Mouse (Mus musculus): Measurements from ENCODE around the gene Plcb1.

The Plcb1 gene

DNA sequence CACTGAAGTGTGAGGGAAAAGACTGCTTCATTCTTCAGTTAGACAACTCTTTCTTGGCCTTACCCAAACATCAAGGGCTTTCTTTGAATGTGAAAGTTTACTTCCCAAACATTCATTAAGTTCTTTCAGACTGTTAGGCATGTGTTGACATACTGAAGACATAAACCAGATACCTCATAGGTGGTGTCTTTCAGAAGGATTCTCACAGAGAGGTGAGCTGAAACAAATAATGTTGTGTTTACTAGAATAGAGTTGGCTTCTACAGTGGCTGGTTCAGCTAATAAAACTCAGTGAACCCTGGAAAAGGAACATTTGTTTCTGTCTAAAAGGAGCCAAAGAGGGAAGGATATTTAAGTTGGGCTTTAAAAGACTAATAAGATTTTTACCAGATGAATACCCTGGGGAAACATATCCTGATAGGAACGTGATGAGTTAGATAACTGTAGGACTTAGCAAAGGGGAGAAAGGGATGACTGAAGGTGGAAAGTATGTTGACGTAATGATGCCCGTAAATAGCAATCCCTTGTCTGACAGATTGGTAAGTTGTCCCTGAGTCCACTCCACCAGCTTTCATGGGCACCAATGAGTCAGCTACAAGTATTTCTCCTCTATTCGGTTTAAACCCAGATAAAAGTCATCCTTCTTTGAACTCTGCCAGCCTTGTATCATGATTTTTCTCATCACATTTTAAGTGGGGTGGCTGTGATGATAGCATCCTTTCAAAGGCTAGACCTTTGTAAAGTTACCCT, 265.8 kb downstream of the Plcb1 start:
- DNase-seq (ENCODE audit: extremely low spot score, low read depth, low spot score): no peak

- no peak for DNase-seq (ENCODE audit: extremely low spot score, low read depth, low spot score)
Observed at GRCm38 (mm10) chr2:135053391-135053790, 267.5 kb downstream of the Plcb1 start.

DNA sequence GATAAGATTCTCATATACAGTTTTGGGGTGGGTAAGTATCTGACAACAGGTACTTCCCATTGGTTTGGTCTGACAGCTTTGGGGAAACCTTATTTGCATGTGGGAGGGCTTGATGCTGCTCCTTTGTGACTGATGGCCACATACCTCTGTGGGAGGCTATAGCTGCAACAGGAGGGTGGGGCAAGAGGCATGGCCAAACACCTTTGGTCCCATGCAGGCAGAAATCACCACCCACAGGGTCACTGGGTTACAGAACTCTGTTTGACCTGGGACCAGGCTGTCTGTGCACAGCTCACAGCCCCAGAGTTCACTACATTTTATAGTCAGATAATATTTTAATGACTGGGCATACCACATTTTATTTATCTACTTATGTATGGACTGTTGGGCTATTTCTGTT, 281.6 kb downstream of the Plcb1 start:
- DNase-seq (ENCODE audit: extremely low spot score, low read depth, low spot score): no peak

DNA sequence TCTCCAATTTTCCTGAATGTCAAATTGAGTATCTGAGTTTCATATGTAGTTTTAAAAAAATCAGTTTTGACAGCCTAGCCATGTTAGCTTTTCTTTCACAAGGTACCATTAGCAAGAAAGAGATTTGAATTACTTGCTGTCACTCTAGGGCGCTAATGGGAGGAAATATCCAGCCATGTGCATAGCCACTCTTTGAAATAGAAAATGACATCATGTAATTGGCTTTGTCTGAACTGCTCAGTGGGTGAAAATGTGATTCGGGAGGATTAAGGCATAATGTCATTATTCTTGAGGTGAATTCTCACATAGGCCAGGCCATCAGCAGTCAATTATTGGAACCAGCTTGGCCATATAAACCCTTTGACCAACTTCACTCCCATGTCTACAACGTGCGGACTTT, 285.5 kb downstream of the Plcb1 start:
- no peak for DNase-seq (ENCODE audit: extremely low spot score, low read depth, low spot score)

DNA sequence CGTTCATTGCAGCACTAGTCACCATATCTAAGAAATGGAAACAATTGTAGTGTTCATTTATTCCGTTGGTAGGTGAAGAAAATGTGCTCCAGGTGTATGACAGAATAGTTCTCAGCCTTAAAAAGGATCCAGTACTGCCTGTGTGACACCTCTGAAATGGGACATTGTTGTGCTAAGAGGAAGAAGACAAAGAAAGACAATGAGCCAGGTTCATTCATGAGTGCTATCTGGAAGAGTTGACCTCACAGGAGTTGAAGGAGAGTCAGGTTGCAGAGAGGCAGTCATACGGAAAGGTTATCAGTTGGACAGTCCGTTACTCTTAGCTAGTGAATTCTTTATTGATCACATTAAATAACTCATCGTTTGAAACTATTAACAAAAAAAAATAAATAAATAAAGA, 286.6 kb downstream of the Plcb1 start:
- no peak for DNase-seq (ENCODE audit: extremely low spot score, low read depth, low spot score)

- DNase-seq (ENCODE audit: extremely low spot score, low read depth, low spot score): no peak
Observed at GRCm38 (mm10) chr2:135073014-135073413, 287.1 kb downstream of the Plcb1 start.

GRCm38 (mm10) chr2:135075375-135075774, 289.5 kb downstream of the Plcb1 start:
- no peak for DNase-seq (ENCODE audit: extremely low spot score, low read depth, low spot score)

- no peak for DNase-seq (ENCODE audit: extremely low spot score, low read depth, low spot score)
Observed at GRCm38 (mm10) chr2:135092588-135093162, 306.8 kb downstream of the Plcb1 start.

GRCm38 (mm10) chr2:135101292-135101691, 315.4 kb downstream of the Plcb1 start:
- DNase-seq (ENCODE audit: extremely low spot score, low read depth, low spot score): no peak

DNA sequence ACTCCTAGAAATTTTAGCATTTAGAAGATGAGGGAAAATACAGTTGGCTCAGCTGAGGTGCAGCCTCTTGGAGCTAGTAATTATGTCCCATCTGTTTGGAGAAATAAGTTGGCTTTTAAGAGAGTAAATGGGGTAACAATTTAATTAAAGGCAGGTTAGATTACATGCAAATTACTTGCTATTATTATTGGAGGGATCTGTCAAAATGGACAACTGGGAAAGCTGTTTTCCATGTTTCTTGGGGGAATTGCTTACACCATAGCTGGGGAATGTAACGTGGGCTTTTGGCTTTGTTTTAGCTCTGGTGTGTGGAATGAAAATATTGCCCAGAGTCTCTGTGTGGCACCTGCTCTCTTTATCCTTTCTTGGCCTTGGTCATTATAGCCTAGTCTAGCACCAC, 316.1 kb downstream of the Plcb1 start:
- no peak for DNase-seq (ENCODE audit: extremely low spot score, low read depth, low spot score)

DNA sequence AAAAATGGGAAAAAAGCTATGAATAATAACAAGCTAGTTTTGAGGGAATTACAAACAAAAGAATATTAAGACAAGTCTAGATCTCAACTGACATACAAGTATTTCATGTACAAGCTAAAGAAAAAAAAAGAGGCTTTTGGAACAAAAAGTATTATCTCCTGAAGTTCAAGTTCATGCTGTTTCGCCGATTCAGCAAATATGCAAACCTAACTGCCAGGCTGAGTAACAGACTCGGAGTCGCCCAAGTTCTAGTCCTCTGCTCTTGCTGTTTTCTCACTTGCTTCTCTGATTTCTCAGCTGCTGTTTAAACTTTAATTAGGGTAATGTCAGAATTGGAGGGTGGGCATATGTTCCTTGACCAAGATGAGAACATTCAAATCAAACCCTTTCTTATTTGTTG, 320.8 kb downstream of the Plcb1 start:
- no peak for DNase-seq (ENCODE audit: extremely low spot score, low read depth, low spot score)

GRCm38 (mm10) chr2:135108607-135109006, 322.7 kb downstream of the Plcb1 start:
- no peak for DNase-seq (ENCODE audit: extremely low spot score, low read depth, low spot score)

- no peak for DNase-seq (ENCODE audit: extremely low spot score, low read depth, low spot score)
Observed at GRCm38 (mm10) chr2:135114501-135115128, 328.7 kb downstream of the Plcb1 start.

- DNase-seq (ENCODE audit: extremely low spot score, low read depth, low spot score): no peak
Observed at GRCm38 (mm10) chr2:135123057-135123456, 337.2 kb downstream of the Plcb1 start.

GRCm38 (mm10) chr2:135123695-135124343, 338.0 kb downstream of the Plcb1 start:
- DNase-seq (ENCODE audit: extremely low spot score, low read depth, low spot score): no peak

- DNase-seq (ENCODE audit: extremely low spot score, low read depth, low spot score): no peak
Observed at GRCm38 (mm10) chr2:135140576-135140975, 354.7 kb downstream of the Plcb1 start.

DNA sequence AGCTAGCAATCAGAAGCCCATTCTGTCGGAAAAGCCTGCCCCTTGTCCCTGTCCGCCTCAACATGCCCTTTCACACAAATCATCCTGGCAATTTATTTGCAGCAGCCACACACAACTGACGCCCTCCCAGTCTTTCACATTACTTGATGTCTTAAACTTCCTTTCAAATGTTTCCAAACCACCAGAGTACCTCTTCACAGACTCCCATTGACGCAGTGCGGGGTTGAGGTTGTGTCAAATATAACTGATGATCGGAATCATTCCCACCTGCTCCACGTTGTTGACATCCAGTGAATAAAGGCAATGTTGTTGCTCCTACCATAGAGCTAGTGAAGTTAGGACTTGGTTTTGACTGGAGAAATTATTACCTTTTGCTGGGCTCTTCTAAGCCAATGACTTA, 366.4 kb downstream of the Plcb1 start:
- DNase-seq (ENCODE audit: extremely low spot score, low read depth, low spot score): no peak

DNA sequence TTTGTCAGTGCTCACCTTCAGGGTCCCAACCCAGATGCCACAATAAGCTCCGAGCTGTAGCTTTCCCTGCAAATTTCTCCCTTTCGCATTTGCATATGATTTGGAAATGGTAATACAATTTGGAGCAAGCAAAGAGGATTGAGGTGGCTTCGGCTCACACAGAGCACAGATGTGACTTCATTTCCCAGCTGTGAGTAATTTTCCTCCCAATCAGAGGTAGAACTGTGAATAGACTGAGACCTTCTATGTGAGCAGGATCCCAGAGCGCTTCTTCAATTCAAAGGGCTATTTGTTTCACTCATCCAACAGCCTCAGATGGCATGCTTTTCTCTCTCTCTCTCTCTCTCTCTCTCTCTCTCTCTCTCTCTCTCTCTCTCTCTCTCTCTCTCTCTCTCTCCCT, 367.4 kb downstream of the Plcb1 start:
- no peak for DNase-seq (ENCODE audit: extremely low spot score, low read depth, low spot score)

DNA sequence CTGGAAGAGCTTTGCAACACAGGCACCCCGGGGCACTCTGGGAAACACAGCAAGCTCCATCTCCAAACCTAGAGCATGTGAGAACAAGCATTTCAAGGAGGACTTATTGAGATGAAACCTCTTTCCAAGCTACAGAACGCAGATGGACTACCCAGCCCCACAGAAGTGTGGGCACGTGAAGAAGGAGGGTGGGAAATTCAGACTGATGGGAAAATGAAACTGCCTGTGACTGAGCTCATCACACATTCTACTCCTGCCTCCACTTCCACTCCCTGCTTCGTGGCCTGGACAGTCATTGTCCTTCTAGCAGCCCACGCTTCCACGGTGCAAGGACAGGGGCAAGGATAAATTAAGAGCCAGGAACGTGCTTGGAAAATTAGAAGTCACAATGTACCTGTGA, 370.2 kb downstream of the Plcb1 start:
- no peak for DNase-seq (ENCODE audit: extremely low spot score, low read depth, low spot score)

GRCm38 (mm10) chr2:135157961-135158360, 372.1 kb downstream of the Plcb1 start:
- no peak for DNase-seq (ENCODE audit: extremely low spot score, low read depth, low spot score)

- no peak for DNase-seq (ENCODE audit: extremely low spot score, low read depth, low spot score)
Observed at GRCm38 (mm10) chr2:135161673-135162072, 375.8 kb downstream of the Plcb1 start.

DNA sequence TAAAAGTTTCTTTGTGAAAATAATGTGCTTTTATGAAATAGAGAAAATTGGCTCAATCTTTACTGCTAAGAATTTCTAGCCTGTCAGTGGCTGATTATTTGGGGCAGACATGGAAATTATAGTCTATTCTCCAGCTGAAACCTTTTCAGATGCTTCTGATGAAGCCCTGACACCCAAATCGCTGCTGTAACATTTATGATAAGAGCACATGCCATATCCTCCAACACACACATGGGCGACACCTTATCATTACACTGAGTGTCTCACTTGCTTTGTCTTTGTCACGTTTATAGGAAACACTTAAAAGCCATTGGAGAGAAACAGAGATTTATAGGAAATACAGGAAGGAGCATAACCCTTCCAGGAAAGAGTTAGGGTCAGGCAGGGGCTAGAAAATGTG, 379.6 kb downstream of the Plcb1 start:
- no peak for DNase-seq (ENCODE audit: extremely low spot score, low read depth, low spot score)

Data from hindlimb bud, embryonic 11.5 days (tissue).